Mouse (Mus musculus) heart, embryonic 12.5 days (tissue): ENCODE measurements around the gene Gm20388. TPM values are rescaled to one million over a fixed set of nuclear protein-coding genes. Genes with fewer than 3 reads are reported as not detected.

ENCODE experiments used
- ATAC-seq: fragments of 200-750 bp; cut with Nextera tagmentation; 2 replicates; pipeline ENCODE4 v1.8.0; 2017; ENCODE audit warnings: moderate TSS enrichment, moderate library complexity; ENCODE audit not compliant: insufficient number of reproducible peaks, low FRiP score
- H3K27ac ChIP-seq: fragments of 300-500 bp; sonication (generic); 2 replicates; pipeline ENCODE4 v1.5.1; 2016; ENCODE audit warnings: mild to moderate bottlenecking, moderate library complexity; ENCODE audit not compliant: poor library complexity, severe bottlenecking
- H3K27me3 ChIP-seq: fragments of 300-500 bp; sonication (generic); replicated peaks from 2 replicates; pipeline ENCODE4 v1.6.1; 2016; ENCODE audit warnings: mild to moderate bottlenecking, moderate library complexity
- H3K36me3 ChIP-seq: fragments of 300-500 bp; sonication (generic); 2 replicates; pipeline ENCODE4 v1.6.1; 2016; ENCODE audit warnings: mild to moderate bottlenecking, moderate library complexity
- H3K4me1 ChIP-seq: fragments of 300-500 bp; sonication (generic); replicated peaks from 2 replicates; pipeline ENCODE4 v1.6.1; 2016; ENCODE audit warnings: mild to moderate bottlenecking
- H3K4me2 ChIP-seq: fragments of 300-500 bp; sonication (generic); 2 replicates; pipeline ENCODE4 v1.6.1; 2016; ENCODE audit warnings: mild to moderate bottlenecking, moderate library complexity
- H3K4me3 ChIP-seq: fragments of 300-500 bp; sonication (generic); 2 replicates; pipeline ENCODE4 v1.5.1; 2016; ENCODE audit warnings: mild to moderate bottlenecking
- H3K9ac ChIP-seq: fragments of 300-500 bp; sonication (generic); 2 replicates; pipeline ENCODE4 v1.6.1; 2016; ENCODE audit warnings: mild to moderate bottlenecking, moderate library complexity
- H3K9me3 ChIP-seq: fragments of 300-500 bp; sonication (generic); replicated peaks from 2 replicates; pipeline ENCODE4 v1.6.1; 2016; ENCODE audit warnings: mild to moderate bottlenecking, moderate library complexity
- WGBS: fragments of 180-500 bp; shearing (Covaris S2); methylation state at CpG from one replicate; pipeline ENCODE4 v1.1.7; 2016; 5-methylcytosine and 5-hydroxymethylcytosine counted together
- polyA plus RNA-seq: library from polyadenylated mRNA; unstranded; fragments of >200 nt; fragmentation: Nextera tagmentation; extraction: Ambion mirVana; gene quantifications from 2 replicates; pipeline ENCODE4 v1.2.1, GENCODE M21; 2016

Gm20388 gene
- polyA plus RNA-seq, 1 experiment from 2014 or later = not detected

DNA sequence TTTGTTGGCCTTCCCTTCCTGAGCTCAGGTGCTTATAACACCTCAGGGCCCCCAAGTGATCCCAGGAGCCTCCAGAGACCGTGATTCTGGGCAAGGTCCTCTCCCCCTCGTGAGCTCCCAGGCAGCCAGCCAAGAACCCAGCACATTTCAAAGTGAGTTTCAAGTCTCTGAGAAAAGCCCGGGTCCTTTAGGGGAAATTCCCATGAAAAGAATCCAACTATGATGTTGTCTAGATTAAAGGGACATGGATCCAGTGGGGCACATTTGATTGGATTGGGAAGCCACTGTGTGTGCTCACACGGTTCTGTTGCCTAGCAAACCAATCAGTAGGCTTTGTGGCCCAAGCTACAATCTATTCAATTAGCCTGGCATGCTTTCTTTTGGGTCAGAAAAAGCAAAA, 936.6 kb downstream of the Gm20388 start:
- Histone ChIP-seq H3K9me3 (no peaks in the 10 kb centered on the region), H3K27me3 (peaks cover 71% of the 10 kb centered on the region), H3K4me2 (no peak overlapping the region), H3K4me3 (no peak overlapping the region), H3K27ac (no peak overlapping the region), H3K9ac (no peak overlapping the region), H3K4me1 (no peaks in the 10 kb centered on the region; the same call in 1 of the 2 replicates), H3K36me3 (no peaks in the 10 kb centered on the region)
- ATAC-seq = no peak
- 20% methylated on average over 4 of the region's 4 CpGs for WGBS

DNA sequence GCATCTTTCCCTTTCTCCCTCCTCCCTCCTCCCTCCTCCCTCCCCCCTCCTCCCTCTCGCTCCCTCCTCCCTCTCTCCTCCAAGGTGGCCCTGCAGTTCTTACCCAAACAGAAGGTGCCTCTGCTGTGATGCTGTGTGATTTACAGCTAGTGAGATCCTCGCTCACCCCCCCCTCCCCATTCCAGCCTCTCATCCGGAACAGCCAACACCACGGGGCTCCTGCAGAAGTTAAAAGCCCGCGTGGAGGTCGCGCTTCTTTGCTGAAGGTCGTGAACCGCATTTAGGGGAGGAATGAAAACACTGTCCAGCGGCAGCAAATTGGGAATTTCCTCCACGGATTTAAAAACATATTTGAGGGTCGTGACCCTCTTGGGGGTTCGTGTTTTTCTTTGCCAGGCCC, 937.1 kb downstream of the Gm20388 start:
- 14% methylated on average over 13 of the region's 14 CpGs for whole genome bisulfite sequencing
- H3K9ac ChIP-seq = no peak overlapping the region
- peaks cover 67% of the 10 kb centered on the region for H3K27me3 ChIP-seq
- H3K27ac ChIP-seq = no peak overlapping the region
- no peaks in the 10 kb centered on the region; the same call in 1 of the 2 replicates for H3K4me1 ChIP-seq
- H3K9me3 ChIP-seq = no peaks in the 10 kb centered on the region
- H3K36me3 ChIP-seq = no peaks in the 10 kb centered on the region
- no peak overlapping the region for H3K4me2 ChIP-seq
- ATAC-seq = no peak
- H3K4me3 ChIP-seq = no peak overlapping the region

DNA sequence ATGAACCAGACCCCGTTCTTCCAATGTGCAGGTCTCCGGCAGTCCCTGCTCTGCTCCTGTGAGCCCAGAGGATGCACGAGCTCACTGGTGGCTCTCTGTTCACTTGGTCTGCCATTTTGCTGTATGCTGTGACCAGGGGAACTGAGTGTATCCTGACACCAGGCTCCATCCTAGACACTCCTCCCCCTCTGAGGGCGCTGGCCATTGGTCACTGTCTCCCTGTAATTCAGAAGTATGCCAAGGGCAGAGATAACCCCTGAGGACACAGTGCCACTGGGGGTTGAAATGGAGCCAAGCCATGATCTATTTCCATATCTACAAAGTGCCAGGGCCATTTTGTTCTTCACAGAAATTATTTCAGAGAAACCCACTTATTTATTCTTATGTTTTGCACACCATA, 937.8 kb downstream of the Gm20388 start:
- H3K4me3 ChIP-seq = no peak overlapping the region
- H3K27ac ChIP-seq = no peak overlapping the region
- H3K9me3 ChIP-seq = no peaks in the 10 kb centered on the region
- no peak overlapping the region for H3K4me2 ChIP-seq
- H3K4me1 ChIP-seq = no peaks in the 10 kb centered on the region; the same call in 1 of the 2 replicates
- WGBS = 74% methylated on average over 4 of the region's 4 CpGs
- ATAC-seq = no peak
- H3K27me3 ChIP-seq = peaks cover 67% of the 10 kb centered on the region
- no peaks in the 10 kb centered on the region for H3K36me3 ChIP-seq
- no peak overlapping the region for H3K9ac ChIP-seq

DNA sequence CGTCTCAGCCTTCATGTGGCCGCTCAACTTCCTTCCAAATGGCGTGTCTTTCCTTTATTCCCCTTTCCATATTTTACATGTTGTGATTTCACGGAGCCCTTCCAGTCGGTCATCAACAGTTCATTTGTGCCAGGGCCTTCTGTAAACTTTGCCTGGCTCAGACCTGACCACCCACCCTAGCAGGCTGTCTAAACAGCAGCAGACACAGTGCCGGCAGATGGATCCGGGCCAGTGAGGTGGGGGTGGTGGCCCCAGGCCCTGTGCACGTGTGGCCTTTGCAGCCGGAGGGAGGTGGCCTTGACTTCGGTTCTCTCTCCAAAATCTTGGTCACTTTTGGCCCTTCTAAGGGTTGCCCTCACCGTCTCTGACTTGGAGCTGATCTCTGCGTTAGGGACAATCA, 940.8 kb downstream of the Gm20388 start:
- Histone ChIP-seq H3K9ac (no peak overlapping the region), H3K9me3 (peaks cover 12% of the 10 kb centered on the region), H3K27ac (no peak overlapping the region), H3K4me2 (no peak overlapping the region), H3K27me3 (peaks cover 69% of the 10 kb centered on the region), H3K36me3 (no peaks in the 10 kb centered on the region), H3K4me1 (no peaks in the 10 kb centered on the region; the same call in 1 of the 2 replicates), H3K4me3 (no peak overlapping the region)
- no peak for ATAC-seq
- WGBS = 86% methylated on average over 12 of the region's 12 CpGs

DNA sequence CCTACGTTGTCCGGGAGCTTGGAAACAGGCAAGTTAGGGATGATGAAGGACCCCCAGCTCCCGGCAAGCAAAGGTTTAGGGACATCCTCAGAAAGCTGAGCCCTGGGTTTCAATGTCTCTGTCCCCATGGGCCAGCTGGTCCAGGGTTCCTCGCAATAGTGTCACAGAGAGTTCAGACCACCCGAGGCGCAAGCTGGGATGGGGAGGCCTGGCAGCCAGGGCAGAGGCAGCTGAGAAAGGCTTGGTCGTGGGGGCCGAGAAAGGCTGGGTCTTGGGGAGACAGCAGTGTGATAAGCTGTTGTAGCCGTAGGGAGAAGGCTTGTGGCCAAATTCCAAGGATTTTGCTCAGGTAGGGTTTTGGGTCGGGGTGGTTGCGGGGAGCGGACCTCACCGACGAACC, 949.2 kb downstream of the Gm20388 start:
- Histone ChIP-seq H3K27me3 (peaks cover 70% of the 10 kb centered on the region), H3K9me3 (peaks cover 11% of the 10 kb centered on the region), H3K4me1 (peaks cover 20% of the 10 kb centered on the region), H3K9ac (no peak overlapping the region), H3K36me3 (no peaks in the 10 kb centered on the region), H3K4me2 (peak overlapping the region; percentile 26; the same call in 1 of the 2 replicates), H3K27ac (no peak overlapping the region), H3K4me3 (no peak overlapping the region)
- ATAC-seq = no peak
- 25% methylated on average over 14 of the region's 14 CpGs for WGBS

DNA sequence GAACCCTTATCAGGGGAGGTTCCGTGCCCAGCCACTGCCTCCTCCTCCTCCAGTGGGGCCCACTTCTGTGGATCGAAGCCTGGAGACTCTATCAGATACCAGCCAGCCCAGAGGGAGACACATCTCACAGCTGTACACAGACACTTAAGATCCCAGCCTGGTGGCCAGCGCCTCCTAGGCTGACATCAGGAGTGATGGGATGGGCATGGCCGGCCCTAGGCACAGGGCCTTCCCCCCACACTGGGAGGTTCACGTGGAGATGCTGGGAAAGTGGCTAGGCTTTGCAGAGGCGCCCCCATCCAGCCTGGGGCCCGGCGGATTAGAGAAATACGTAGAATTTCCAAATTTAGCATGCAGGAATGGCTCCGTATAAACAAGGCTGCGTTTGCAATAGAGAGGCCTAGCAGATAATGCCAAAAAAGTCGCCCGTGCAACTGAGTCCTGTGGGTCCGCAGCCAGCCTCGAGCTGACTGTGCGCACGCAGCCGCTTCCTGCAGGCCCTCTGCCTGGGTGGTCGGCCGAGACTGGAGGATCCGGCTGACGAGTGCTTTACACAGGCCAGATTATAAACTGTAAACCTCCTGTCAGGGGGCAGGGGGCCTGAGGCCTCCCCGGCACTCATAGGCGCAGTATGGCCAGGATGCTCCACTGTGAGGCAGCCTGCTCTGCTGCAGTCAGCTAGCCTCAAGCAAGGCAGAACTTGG, 949.9 kb downstream of the Gm20388 start:
- no peak overlapping the region for H3K27ac ChIP-seq
- ATAC-seq = 0 out of 2 replicates have a peak, but pooled peaks have one; percentile 15

DNA sequence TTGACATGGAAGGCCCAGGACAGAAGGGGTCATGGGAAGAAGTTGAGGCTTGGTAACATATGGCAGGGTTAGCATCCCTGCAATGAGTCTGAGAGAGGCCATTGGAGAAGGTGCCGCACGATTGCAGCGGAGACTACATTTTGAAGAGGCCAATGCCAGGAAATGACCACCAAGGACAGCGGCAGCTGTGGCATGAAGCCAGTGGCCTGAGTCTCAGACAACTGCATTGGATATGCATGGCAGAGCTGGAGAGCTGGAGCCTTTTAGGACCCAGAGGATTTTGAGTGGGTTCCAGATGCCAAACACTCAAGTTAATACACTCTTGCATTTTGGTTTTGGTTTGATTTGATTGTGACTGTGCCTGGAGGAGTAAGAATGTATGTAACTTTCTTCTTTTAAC, 953.0 kb downstream of the Gm20388 start:
- no peak overlapping the region for H3K4me2 ChIP-seq
- H3K27me3 ChIP-seq = peaks cover 64% of the 10 kb centered on the region
- H3K9ac ChIP-seq = no peak overlapping the region
- H3K4me1 ChIP-seq = peaks cover 20% of the 10 kb centered on the region
- no peaks in the 10 kb centered on the region for H3K36me3 ChIP-seq
- no peak for ATAC-seq
- 83% methylated on average over 4 of the region's 4 CpGs for WGBS
- no peak overlapping the region for H3K4me3 ChIP-seq
- no peak overlapping the region for H3K27ac ChIP-seq
- H3K9me3 ChIP-seq = 0 out of 2 replicates have a peak, but pooled peaks cover 4% of the 10 kb centered on the region

More for the DNA sequence above, 949.9 kb downstream of the Gm20388 start:
- Histone ChIP-seq H3K4me1 (peaks cover 20% of the 10 kb centered on the region), H3K4me2 (peak overlapping the region; percentile 26), H3K9me3 (peaks cover 9% of the 10 kb centered on the region), H3K9ac (peak overlapping the region; percentile 65), H3K27me3 (peaks cover 72% of the 10 kb centered on the region), H3K4me3 (no peak overlapping the region), H3K36me3 (no peaks in the 10 kb centered on the region)
- WGBS = 27% methylated on average over 24 of the region's 24 CpGs

DNA sequence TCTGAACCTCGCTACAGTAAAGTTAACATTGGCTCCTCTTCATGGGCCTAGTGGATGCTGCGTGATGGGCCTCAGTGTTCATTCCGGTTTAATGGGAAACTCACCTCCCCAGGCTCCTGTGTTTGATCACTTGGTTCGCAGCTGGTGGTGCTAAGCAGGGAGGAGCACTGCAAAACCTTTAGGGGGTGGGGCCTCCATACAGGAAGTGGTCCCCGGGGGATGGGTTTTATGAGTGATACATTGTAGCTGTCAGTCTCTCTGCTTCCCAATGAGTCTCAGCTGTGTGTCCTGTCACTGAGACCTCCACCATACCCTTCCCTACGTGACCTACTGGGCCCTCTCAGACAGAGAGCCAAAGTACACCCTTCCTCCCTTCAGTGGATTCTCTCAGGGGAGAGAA, 956.7 kb downstream of the Gm20388 start:
- Histone ChIP-seq H3K9me3 (0 out of 2 replicates have a peak, but pooled peaks cover 8% of the 10 kb centered on the region), H3K36me3 (no peaks in the 10 kb centered on the region), H3K27me3 (peaks cover 56% of the 10 kb centered on the region), H3K4me1 (no peaks in the 10 kb centered on the region), H3K4me3 (no peak overlapping the region), H3K9ac (no peak overlapping the region), H3K4me2 (no peak overlapping the region), H3K27ac (no peak overlapping the region)
- no peak for ATAC-seq
- 64% methylated on average over 6 of the region's 6 CpGs for WGBS

DNA sequence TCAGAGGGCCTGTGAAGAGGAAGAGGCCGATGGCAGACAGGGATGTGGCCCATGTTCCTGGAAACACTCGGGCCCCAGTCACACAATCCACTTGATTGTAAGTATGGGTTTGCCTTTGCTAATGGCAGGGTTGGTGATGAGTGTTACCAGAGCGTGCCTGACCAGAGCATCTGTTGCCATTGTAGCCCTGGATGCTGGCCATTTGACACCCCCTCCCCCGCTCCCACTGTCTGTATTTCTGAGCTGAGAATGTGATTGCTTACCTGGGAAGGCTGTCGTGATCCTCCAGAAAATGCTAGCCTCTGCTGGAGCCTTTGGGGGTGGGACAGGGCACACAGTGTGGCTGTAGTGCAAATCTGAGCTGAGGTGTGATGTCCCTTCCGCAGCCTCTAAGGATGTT, 962.0 kb downstream of the Gm20388 start:
- H3K4me3 ChIP-seq = no peak overlapping the region
- no peak overlapping the region for H3K4me2 ChIP-seq
- H3K4me1 ChIP-seq = no peaks in the 10 kb centered on the region
- H3K27me3 ChIP-seq = peaks cover 47% of the 10 kb centered on the region
- 0 out of 2 replicates have a peak, but pooled peaks cover 4% of the 10 kb centered on the region for H3K9me3 ChIP-seq
- no peak for ATAC-seq
- no peak overlapping the region for H3K27ac ChIP-seq
- H3K36me3 ChIP-seq = no peaks in the 10 kb centered on the region
- WGBS = 66% methylated on average over 6 of the region's 6 CpGs
- no peak overlapping the region for H3K9ac ChIP-seq

DNA sequence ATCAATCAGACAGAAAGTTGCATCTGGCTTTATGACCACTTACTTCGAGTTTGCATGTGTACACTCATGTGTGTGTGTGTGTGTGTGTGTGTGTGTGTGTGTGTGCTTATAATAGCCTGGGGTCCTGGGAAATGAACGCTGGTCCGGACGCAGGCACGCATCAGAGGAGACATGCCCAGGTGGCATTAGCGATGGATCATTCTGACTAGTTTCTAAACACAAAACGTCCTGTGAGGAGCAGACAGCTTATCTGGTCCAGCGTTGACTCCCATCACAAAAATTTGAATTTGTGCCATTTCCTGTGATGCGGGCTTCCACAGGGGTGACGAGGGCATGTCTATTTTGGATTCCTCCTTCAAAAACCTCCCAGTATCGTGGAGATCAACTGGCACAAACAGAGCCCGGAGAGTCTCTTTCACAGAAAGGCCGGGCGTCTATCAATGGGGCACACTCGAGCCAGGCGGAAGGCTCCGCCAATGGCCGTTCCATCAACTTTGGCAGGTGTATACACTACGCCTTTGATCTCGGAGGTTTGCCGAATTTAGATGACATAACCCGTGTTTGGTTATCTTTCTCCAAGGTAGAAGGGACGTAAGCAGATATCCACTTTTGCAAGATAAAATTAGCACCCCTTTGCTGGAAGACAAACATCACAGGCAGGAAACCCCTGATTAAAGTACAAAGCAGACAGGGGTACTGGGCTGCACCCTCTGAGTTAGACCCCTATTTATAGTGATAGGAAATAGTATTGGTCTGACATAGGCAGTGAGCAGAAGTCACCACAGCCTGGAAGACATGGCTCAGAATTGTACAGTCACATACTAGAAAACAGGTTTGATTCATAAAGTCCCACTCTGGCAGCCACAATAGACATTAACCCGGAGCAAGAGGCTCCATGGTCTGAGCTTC, 965.6 kb downstream of the Gm20388 start:
- no peak for ATAC-seq
- WGBS = 66% methylated on average over 24 of the region's 24 CpGs
- Histone ChIP-seq H3K27ac (no peak overlapping the region), H3K4me2 (no peak overlapping the region), H3K36me3 (no peaks in the 10 kb centered on the region), H3K4me3 (no peak overlapping the region), H3K4me1 (no peaks in the 10 kb centered on the region), H3K9me3 (0 out of 2 replicates have a peak, but pooled peaks cover 4% of the 10 kb centered on the region), H3K9ac (no peak overlapping the region), H3K27me3 (peaks cover 68% of the 10 kb centered on the region)

DNA sequence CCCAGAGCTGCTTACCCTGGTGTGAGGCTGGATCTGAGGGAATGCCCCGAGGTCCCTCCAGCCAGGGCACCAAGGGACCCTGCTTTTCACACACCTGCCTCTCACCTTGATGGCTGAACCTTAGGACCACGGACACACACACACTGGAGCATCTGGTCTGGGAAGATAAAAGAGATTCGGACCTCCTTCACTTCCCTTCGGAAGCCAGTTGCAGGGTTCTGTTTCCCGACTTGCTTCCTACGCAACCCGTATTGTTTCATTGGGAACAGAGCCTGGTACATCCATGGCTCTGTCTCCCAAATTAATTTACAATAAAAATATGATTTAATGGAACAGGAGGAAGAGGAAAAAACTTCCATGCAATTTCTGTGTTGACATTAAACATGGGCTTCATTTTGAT, 966.4 kb downstream of the Gm20388 start:
- Histone ChIP-seq H3K27me3 (peaks cover 76% of the 10 kb centered on the region), H3K36me3 (no peaks in the 10 kb centered on the region), H3K4me1 (no peaks in the 10 kb centered on the region), H3K27ac (no peak overlapping the region), H3K4me2 (no peak overlapping the region), H3K9ac (no peak overlapping the region), H3K9me3 (no peaks in the 10 kb centered on the region), H3K4me3 (no peak overlapping the region)
- 70% methylated on average over 7 of the region's 7 CpGs for WGBS
- ATAC-seq = no peak
